Mouse (Mus musculus) myocyte (in vitro differentiated cells): Measurements from ENCODE around the gene Rabl3.

Experiments used
- CEBPB ChIP-seq: IDR thresholded peaks from 2 replicates; pipeline ENCODE4 v1.6.1; 2011; ENCODE audit warnings: mild to moderate bottlenecking, moderate library complexity; ENCODE audit not compliant: poor library complexity, insufficient read depth, severe bottlenecking
- E2F4 ChIP-seq: IDR thresholded peaks from one replicate; pipeline ENCODE4 v1.6.1; 2011; ENCODE audit warnings: mild to moderate bottlenecking, control low read depth, moderate library complexity; ENCODE audit not compliant: insufficient read depth
- MAX ChIP-seq: IDR thresholded peaks from one replicate; pipeline ENCODE4 v1.6.1; 2011; ENCODE audit warnings: low read depth, mild to moderate bottlenecking, control low read depth
- MYOD1 ChIP-seq, 3 experiments: IDR thresholded peaks; one replicate each; pipeline ENCODE4 v1.6.1; 2011; ENCODE audit warnings: control low read depth in 2 of 3, low read depth in 2 of 3, mild to moderate bottlenecking in 2 of 3, moderate library complexity in 1 of 3; ENCODE audit not compliant: insufficient read length in 2 of 3, control insufficient read depth in 1 of 3
- MYOG ChIP-seq, 3 experiments: IDR thresholded peaks; one replicate each; pipeline ENCODE4 v1.6.1; 2011; ENCODE audit warnings: control low read depth in 2 of 3, low read depth in 2 of 3, mild to moderate bottlenecking in 2 of 3; ENCODE audit not compliant: insufficient read length in 2 of 3, control insufficient read depth in 1 of 3, insufficient read depth in 1 of 3
- POLR2A ChIP-seq: IDR thresholded peaks from one replicate; pipeline ENCODE4 v1.6.1; 2011; ENCODE audit warnings: low read depth, mild to moderate bottlenecking, control low read depth, moderate library complexity; ENCODE audit not compliant: insufficient read length
- POLR2AphosphoS2 ChIP-seq: IDR thresholded peaks from one replicate; pipeline ENCODE4 v1.6.1; 2011; ENCODE audit warnings: low read depth, control low read depth; ENCODE audit not compliant: insufficient read length
- REST ChIP-seq: IDR thresholded peaks from one replicate; pipeline ENCODE4 v1.6.1; 2011; ENCODE audit warnings: mild to moderate bottlenecking, control low read depth, moderate library complexity; ENCODE audit not compliant: insufficient read depth, insufficient read length
- SRF ChIP-seq: IDR thresholded peaks from one replicate; pipeline ENCODE4 v1.6.1; 2011; ENCODE audit warnings: low read depth; ENCODE audit not compliant: control insufficient read depth, insufficient read length
- TCF12 ChIP-seq: IDR thresholded peaks from one replicate; pipeline ENCODE4 v1.6.1; 2011; ENCODE audit warnings: mild to moderate bottlenecking, control low read depth; ENCODE audit not compliant: poor library complexity, insufficient read depth, severe bottlenecking
- TCF3 ChIP-seq: IDR thresholded peaks from one replicate; pipeline ENCODE4 v1.6.1; 2011; ENCODE audit warnings: low read depth, control low read depth; ENCODE audit not compliant: insufficient read length
- USF1 ChIP-seq: IDR thresholded peaks from one replicate; pipeline ENCODE4 v1.6.1; 2011; ENCODE audit warnings: low read depth, mild to moderate bottlenecking, control low read depth, moderate library complexity

- no peak for TF ChIP-seq USF1
- TF ChIP-seq E2F4, result no peak
- TF ChIP-seq MYOG (IDR thresholded peaks at IDR 0.05; ENCODE audit: control insufficient read depth in 1 of 3, insufficient read depth in 1 of 3, insufficient read length in 2 of 3, low read depth in 2 of 3), result no peak
- TF ChIP-seq MYOD1 (IDR thresholded peaks at IDR 0.05; ENCODE audit: control insufficient read depth in 1 of 3, insufficient read length in 2 of 3, low read depth in 2 of 3), result no peak
- TF ChIP-seq MAX, result no peak
- no peak for TF ChIP-seq POLR2AphosphoS2
- TF ChIP-seq POLR2A, result no peak
- no peak for TF ChIP-seq CEBPB
- TF ChIP-seq TCF12, result no peak
- TF ChIP-seq REST, result no peak
- no peak for TF ChIP-seq SRF
- TF ChIP-seq TCF3, result no peak
Observed at GRCm38 (mm10) chr16:37585129-37585563, 45.5 kb downstream of the Rabl3 start.
